In genomic region chr16:8576901-8577300, GRCm38 (mm10) we compare ENCODE assay signal across 28 mouse cellular contexts.
DNase-seq lines count a peak whose midpoint lies in the region; ATAC-seq and TF ChIP-seq lines count a peak whose summit lies in the region.
"Had no signal": no experiment of that assay in that cellular context is flagged by ENCODE, and none has a peak within 500 bp of the region (broad histone marks: within the 10 kb centered on the region; RNA-seq: fewer than 3 reads in every experiment).

No protein-coding gene starts in this region.

- H3K9ac ChIP-seq in hindbrain, embryonic 12.5 days, result no peak overlapping the region
- no peak overlapping the region for H3K9ac ChIP-seq in ES-E14 (ENCODE audit: insufficient read depth, low read depth, low read length, poor library complexity, severe bottlenecking)
- H3K9ac ChIP-seq in forebrain, postnatal 0 days, result no peak overlapping the region
- H3K9ac ChIP-seq: embryonic facial prominence, embryonic 13.5 days; forebrain, embryonic 12.5 days; forebrain, embryonic 15.5 days; heart, embryonic 12.5 days; heart, embryonic 15.5 days; hindbrain, embryonic 14.5 days had no signal

- DNase-seq in hindbrain, embryonic 10.5 days (ENCODE audit: low spot score), result peak; percentile 1
- DNase-seq in ES-E14 (ENCODE audit: low read depth, low spot score), result no peak
- peak; percentile 22 for DNase-seq in limb, embryonic 10.5 days (ENCODE audit: low spot score)
- no peak for DNase-seq in forebrain, postnatal 0 days
- DNase-seq in B cell, adult 2 months, result no peak
- DNase-seq: adrenal gland, adult 8-10 months; adrenal gland, postnatal 25 days; cerebellum, adult 11-12 months; cerebellum, adult 8-10 months; cerebellum, postnatal 10 days; cerebellum, postnatal 36 days; embryo, embryonic 11 days; gastrocnemius, postnatal 10 days; gastrocnemius, postnatal 36 days; heart, postnatal 14 days had no signal

- no peaks in the 10 kb centered on the region; the same call in 1 of the 2 replicates for H3K27me3 ChIP-seq in hindbrain, embryonic 10.5 days (ENCODE audit: insufficient read depth, poor library complexity, severe bottlenecking)
- no peaks in the 10 kb centered on the region for H3K27me3 ChIP-seq in hindbrain, embryonic 12.5 days
- H3K27me3 ChIP-seq in limb, embryonic 10.5 days (ENCODE audit: low read depth, poor library complexity, severe bottlenecking), result no peaks in the 10 kb centered on the region
- H3K27me3 ChIP-seq in forebrain, postnatal 0 days (ENCODE audit: insufficient read depth, low read length), result no peaks in the 10 kb centered on the region
- H3K27me3 ChIP-seq: embryonic facial prominence, embryonic 13.5 days; forebrain, embryonic 12.5 days; forebrain, embryonic 15.5 days; heart, embryonic 12.5 days; heart, embryonic 15.5 days had no signal

- H3K9me3 ChIP-seq in hindbrain, embryonic 10.5 days, result no peaks in the 10 kb centered on the region
- H3K9me3 ChIP-seq in hindbrain, embryonic 12.5 days (replicated peaks), result no peaks in the 10 kb centered on the region
- H3K9me3 ChIP-seq in ES-E14 (ENCODE audit: control insufficient read depth, insufficient read depth, low read depth, low read length), result no peaks in the 10 kb centered on the region
- H3K9me3 ChIP-seq in limb, embryonic 10.5 days (replicated peaks), result no peaks in the 10 kb centered on the region
- no peaks in the 10 kb centered on the region for H3K9me3 ChIP-seq in forebrain, postnatal 0 days (ENCODE audit: low read length)
- H3K9me3 ChIP-seq: embryonic facial prominence, embryonic 10.5 days; embryonic facial prominence, embryonic 13.5 days; forebrain, embryonic 12.5 days; forebrain, embryonic 15.5 days; heart, embryonic 15.5 days had no signal

- no peak overlapping the region for H3K27ac ChIP-seq in hindbrain, embryonic 10.5 days
- no peak overlapping the region for H3K27ac ChIP-seq in hindbrain, embryonic 12.5 days
- H3K27ac ChIP-seq in ES-E14 (ENCODE audit: insufficient read depth, low read depth, low read length, poor library complexity, severe bottlenecking), result peak overlapping the region; percentile 18; the same call in 1 of the 2 replicates
- H3K27ac ChIP-seq in limb, embryonic 10.5 days, result no peak overlapping the region
- no peak overlapping the region for H3K27ac ChIP-seq in forebrain, postnatal 0 days (ENCODE audit: low read depth, low read length)
- H3K27ac ChIP-seq: embryonic facial prominence, embryonic 10.5 days; embryonic facial prominence, embryonic 13.5 days; forebrain, embryonic 12.5 days; forebrain, embryonic 15.5 days; heart, embryonic 15.5 days; hindbrain, embryonic 14.5 days; hindbrain, postnatal 0 days had no signal

- TF ChIP-seq CTCF in forebrain, postnatal 0 days (IDR thresholded peaks at IDR 0.05; ENCODE audit: low read depth), result no peak

- H3K4me1 ChIP-seq in hindbrain, embryonic 10.5 days (replicated peaks), result peaks cover 15% of the 10 kb centered on the region; the same call in 1 of the 2 replicates
- peaks cover 3% of the 10 kb centered on the region for H3K4me1 ChIP-seq in hindbrain, embryonic 12.5 days
- peaks cover 13 to 30% of the 10 kb centered on the region in 2 experiments for H3K4me1 ChIP-seq in ES-E14 (ENCODE audit: control insufficient read depth in 2 of 2, insufficient read depth in 2 of 2, low read length in 2 of 2, poor library complexity in 1 of 2)
- peaks cover 27% of the 10 kb centered on the region for H3K4me1 ChIP-seq in limb, embryonic 10.5 days
- no peaks in the 10 kb centered on the region for H3K4me1 ChIP-seq in forebrain, postnatal 0 days (ENCODE audit: insufficient read depth)
- H3K4me1 ChIP-seq: embryonic facial prominence, embryonic 13.5 days; forebrain, embryonic 12.5 days; forebrain, embryonic 15.5 days; heart, embryonic 15.5 days had no signal

- H3K36me3 ChIP-seq in hindbrain, embryonic 10.5 days, result peaks cover 10% of the 10 kb centered on the region; the same call in 1 of the 2 replicates
- peaks cover 22% of the 10 kb centered on the region for H3K36me3 ChIP-seq in hindbrain, embryonic 12.5 days
- H3K36me3 ChIP-seq in ES-E14 (ENCODE audit: control insufficient read depth, insufficient read depth, low read length, poor library complexity, severe bottlenecking), result no peaks in the 10 kb centered on the region
- H3K36me3 ChIP-seq in limb, embryonic 10.5 days, result peaks cover 7% of the 10 kb centered on the region; the same call in 1 of the 2 replicates
- no peaks in the 10 kb centered on the region for H3K36me3 ChIP-seq in forebrain, postnatal 0 days (ENCODE audit: insufficient read depth)
- H3K36me3 ChIP-seq: forebrain, embryonic 15.5 days; heart, embryonic 15.5 days had no signal

- no peak for ATAC-seq in hindbrain, embryonic 12.5 days (ENCODE audit: low FRiP score)
- no peak for ATAC-seq in forebrain, postnatal 0 days
- ATAC-seq: activated CD4-positive, CD25-positive, alpha-beta regulatory T cell, adult 4 months; forebrain, embryonic 15.5 days; hindbrain, postnatal 0 days; inflammation-experienced regulatory T-cells, adult 6 months; intestine, embryonic 16.5 days had no signal

- no peak overlapping the region for H3K4me2 ChIP-seq in hindbrain, embryonic 12.5 days (replicated peaks)
- H3K4me2 ChIP-seq in forebrain, postnatal 0 days (ENCODE audit: low read depth), result no peak overlapping the region
- H3K4me2 ChIP-seq: embryonic facial prominence, embryonic 13.5 days; forebrain, embryonic 12.5 days; forebrain, embryonic 15.5 days; heart, embryonic 12.5 days; heart, embryonic 15.5 days; hindbrain, embryonic 14.5 days had no signal

- in situ Hi-C loops in ES-E14 (cut with MboI; ENCODE audit: low sequenced_read_pairs in 2 of 2, unreplicated experiment in 2 of 2), result no loop called here

- H3K4me3 ChIP-seq in hindbrain, embryonic 10.5 days, result no peak overlapping the region
- no peak overlapping the region for H3K4me3 ChIP-seq in hindbrain, embryonic 12.5 days
- no peak overlapping the region for H3K4me3 ChIP-seq in ES-E14 (ENCODE audit: insufficient read depth in 1 of 2, low read depth in 1 of 2, low read length in 2 of 2, poor library complexity in 1 of 2, severe bottlenecking in 1 of 2)
- no peak overlapping the region for H3K4me3 ChIP-seq in limb, embryonic 10.5 days
- no peak overlapping the region for H3K4me3 ChIP-seq in forebrain, postnatal 0 days (ENCODE audit: low read depth, low read length)
- H3K4me3 ChIP-seq: embryonic facial prominence, embryonic 10.5 days; embryonic facial prominence, embryonic 13.5 days; erythroblast, embryonic 14.5 days; forebrain, embryonic 12.5 days; forebrain, embryonic 15.5 days; heart, embryonic 12.5 days; heart, embryonic 15.5 days had no signal

- WGBS in hindbrain, embryonic 10.5 days, result 78% methylated on average over 3 of the region's 3 CpGs
- WGBS in hindbrain, embryonic 12.5 days, result 78% methylated on average over 3 of the region's 3 CpGs
- 83% methylated on average over 3 of the region's 3 CpGs for WGBS in limb, embryonic 10.5 days
- 72% methylated on average over 3 of the region's 3 CpGs for WGBS in forebrain, postnatal 0 days

TF ChIP-seq in ES-E14, 5 proteins besides CTCF, POLR2A, EP300 and RAD21:
- TF ChIP-seq ZNF384 (IDR thresholded peaks at IDR 0.05; ENCODE audit: low read depth, low read length) (no peak), MAFK (IDR thresholded peaks at IDR 0.05; ENCODE audit: insufficient read depth, low read depth, low read length) (no peak), CHD2 (IDR thresholded peaks at IDR 0.05; ENCODE audit: low read depth, low read length) (no peak), HCFC1 (IDR thresholded peaks at IDR 0.05; ENCODE audit: borderline replicate concordance, insufficient read depth, low read length) (no peak), ZC3H11A (IDR thresholded peaks at IDR 0.05; ENCODE audit: borderline replicate concordance, low read depth, low read length) (no peak)

Comparison
In these comparisons a context has a peak if more than half of its experiments do, and no peak if none do; other contexts are left out.
1. DNase-seq: peak in hindbrain, embryonic 10.5 days (single experiment) and limb, embryonic 10.5 days (single experiment); none in ES-E14 (single experiment), forebrain, postnatal 0 days (single experiment) and B cell, adult 2 months (0 of 2).